Mouse (Mus musculus) fibroblast of lung, adult 2 months (primary cell): Measurements from ENCODE around the gene Capn7.

ENCODE experiments used
- DNase-seq: peaks from one replicate; pipeline ENCODE4 v3.0.0-alpha.2; 2011; ENCODE audit warnings: low read depth

The Capn7 gene

GRCm38 (mm10) chr14:31336369-31337155, at the start of gene Capn7:
Gene Capn7 (plus strand): TSS chr14:31336638.
- DNase-seq, result peak; percentile 87

GRCm38 (mm10) chr14:31313192-31313591, 23.2 kb upstream of the Capn7 start:
- DNase-seq, result no peak

- no peak for DNase-seq
Measured at GRCm38 (mm10) chr14:31316613-31317012, 19.8 kb upstream of the Capn7 start.

GRCm38 (mm10) chr14:31317754-31318153, 18.7 kb upstream of the Capn7 start:
- DNase-seq, result no peak

- DNase-seq, result no peak
Measured at GRCm38 (mm10) chr14:31319546-31319945, 16.9 kb upstream of the Capn7 start.

DNA sequence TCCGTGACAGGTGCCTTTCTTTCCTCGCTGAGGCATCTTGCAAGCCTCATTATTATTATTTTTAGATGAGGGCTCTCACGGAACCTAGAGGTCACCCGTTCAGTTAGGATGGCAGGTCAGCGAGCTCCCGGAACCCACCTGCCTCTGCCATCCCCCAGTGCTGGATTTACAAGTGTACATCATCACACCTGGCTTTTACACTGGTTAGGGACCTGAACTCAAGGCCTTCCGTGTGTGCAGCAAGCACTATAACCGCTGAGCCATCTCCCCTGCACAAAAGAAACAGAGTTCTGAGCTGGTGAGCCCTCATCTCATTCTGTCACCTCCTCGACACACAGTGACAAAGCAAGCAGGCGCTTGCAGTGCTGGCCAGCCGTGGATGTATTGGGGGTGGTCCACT, 15.3 kb upstream of the Capn7 start:
- no peak for DNase-seq

DNA sequence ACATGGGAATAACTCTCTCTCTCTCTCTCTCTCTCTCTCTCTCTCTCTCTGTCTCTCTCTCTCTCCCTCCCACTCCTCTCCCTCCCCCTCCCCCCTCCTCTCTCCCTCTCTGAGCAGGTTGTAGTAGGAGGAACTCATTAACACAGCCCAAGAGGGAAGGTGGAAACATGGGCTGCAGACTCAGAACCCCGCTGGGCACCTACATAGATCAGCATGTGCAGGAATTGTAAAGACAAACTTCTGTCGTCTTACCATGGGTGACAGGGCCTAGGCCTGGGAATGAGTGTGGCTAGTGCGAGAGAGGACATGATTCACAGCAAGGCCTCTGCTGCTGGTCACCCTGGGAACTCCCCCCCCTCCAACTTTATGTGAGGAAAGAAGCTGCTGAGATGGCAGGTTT, 14.2 kb upstream of the Capn7 start:
- DNase-seq, result no peak

GRCm38 (mm10) chr14:31323189-31323588, 13.2 kb upstream of the Capn7 start:
- DNase-seq, result no peak

GRCm38 (mm10) chr14:31323849-31324792, 12.3 kb upstream of the Capn7 start, which contains the start of gene Dnah1:
Gene Dnah1 (minus strand): TSS chr14:31323896.
- DNase-seq, result no peak

GRCm38 (mm10) chr14:31324851-31325250, 11.6 kb upstream of the Capn7 start:
- DNase-seq, result no peak

GRCm38 (mm10) chr14:31325551-31325950, 10.9 kb upstream of the Capn7 start:
- no peak for DNase-seq

DNA sequence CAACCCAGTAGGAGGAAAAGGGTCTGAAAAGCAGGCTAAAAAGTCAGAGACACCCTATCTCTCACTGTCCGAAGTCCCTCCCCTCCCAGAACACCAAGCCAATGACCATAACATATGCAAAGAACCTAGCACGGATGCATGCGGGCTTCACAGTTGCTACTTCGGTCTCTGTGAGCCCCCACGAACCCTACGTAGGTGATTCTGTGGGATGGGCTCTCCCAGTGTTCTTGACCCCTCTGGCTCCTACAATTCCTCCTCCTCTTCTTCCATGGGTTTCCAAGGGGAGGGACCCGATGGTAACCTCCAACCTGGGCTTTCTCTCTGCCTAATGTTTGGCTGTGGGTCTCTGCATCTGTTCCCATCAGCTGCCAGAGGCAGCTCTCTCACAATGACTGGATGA, 9.7 kb upstream of the Capn7 start:
- DNase-seq, result no peak

GRCm38 (mm10) chr14:31327196-31327595, 9.2 kb upstream of the Capn7 start:
- no peak for DNase-seq

DNA sequence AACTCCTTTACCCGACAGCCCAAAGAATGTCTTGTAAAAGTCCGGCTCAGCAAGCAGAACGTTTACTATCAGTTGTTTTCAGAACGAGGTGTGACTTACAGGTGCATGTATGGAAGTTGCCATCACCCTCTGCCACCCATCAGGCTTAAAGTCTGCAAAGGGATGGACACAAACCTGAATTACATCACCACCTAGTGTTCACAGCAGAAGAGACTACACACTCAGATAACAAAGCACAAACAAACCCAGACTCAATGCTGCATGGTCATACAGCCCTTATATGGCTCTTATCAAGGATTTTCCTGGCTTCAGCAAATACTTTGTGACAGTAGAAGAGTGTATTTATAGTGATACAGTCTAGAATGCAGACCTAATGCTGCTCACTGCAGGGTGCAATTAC, 8.8 kb upstream of the Capn7 start:
- no peak for DNase-seq

GRCm38 (mm10) chr14:31329741-31330140, 6.7 kb upstream of the Capn7 start:
- no peak for DNase-seq

- DNase-seq, result no peak
Measured at GRCm38 (mm10) chr14:31330957-31331356, 5.5 kb upstream of the Capn7 start.

GRCm38 (mm10) chr14:31335765-31336164, 673 bp upstream of the Capn7 start:
- DNase-seq, result no peak

GRCm38 (mm10) chr14:31337406-31337805, 968 bp downstream of the Capn7 start:
- DNase-seq, result no peak

- no peak for DNase-seq
Measured at GRCm38 (mm10) chr14:31337947-31338346, 1.5 kb downstream of the Capn7 start.

- DNase-seq, result no peak
Measured at GRCm38 (mm10) chr14:31343241-31343640, 6.8 kb downstream of the Capn7 start.

- DNase-seq, result no peak
Measured at GRCm38 (mm10) chr14:31345367-31345766, 8.9 kb downstream of the Capn7 start.

DNA sequence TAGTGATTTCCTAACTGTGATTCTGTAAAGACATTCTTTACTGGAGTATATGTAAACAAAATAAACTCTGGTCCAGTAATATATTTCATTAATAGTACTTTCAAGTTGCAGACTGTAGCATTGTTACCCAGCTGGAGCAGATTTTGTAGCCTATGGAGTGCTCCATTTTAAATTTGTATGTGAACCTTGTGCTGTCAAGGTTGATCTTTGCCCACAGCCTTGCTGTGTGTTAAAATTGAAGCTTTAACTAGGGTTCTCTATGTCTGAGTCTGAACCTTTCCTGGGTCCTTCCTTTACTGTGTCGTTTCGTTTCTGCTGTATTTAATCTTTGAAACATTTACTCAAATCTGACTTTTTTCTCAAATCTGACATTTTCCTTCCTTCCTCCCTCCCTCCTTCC, 25.8 kb downstream of the Capn7 start:
- no peak for DNase-seq

DNA sequence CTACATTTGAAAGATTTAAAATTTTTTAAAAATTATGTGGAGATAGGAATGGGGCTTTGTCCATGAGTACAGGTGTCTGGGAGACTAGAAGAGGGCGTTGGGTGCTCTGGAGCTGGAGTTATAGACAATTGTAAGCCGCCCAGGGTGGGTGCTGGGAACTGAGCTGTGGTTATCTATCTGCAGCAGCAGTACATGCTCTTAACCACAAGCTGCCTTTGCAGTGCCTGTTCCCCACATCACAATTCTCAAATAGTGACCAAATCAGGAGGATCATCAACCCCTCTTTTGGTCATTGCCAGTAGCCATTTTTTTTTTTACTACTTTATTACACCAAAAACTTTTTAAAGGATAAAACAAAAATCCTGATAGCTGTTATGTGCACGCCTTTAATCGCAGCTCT, 28.2 kb downstream of the Capn7 start:
- DNase-seq, result no peak
